Mouse (Mus musculus) E14TG2a.4 (cell line): ENCODE measurements around the gene Slc39a3.
A peak's percentile ranks its signal among the peaks of the same experiment; 100 is the strongest.

Source experiments
- CTCF ChIP-seq: conservative IDR thresholded peaks from 2 replicates; pipeline ENCODE4 v1.5.1; 2014; ENCODE audit warnings: low read length
- POU5F1 ChIP-seq: IDR thresholded peaks from 2 replicates; pipeline ENCODE4 v1.6.1; 2014; ENCODE audit warnings: low read length, borderline replicate concordance

DNA sequence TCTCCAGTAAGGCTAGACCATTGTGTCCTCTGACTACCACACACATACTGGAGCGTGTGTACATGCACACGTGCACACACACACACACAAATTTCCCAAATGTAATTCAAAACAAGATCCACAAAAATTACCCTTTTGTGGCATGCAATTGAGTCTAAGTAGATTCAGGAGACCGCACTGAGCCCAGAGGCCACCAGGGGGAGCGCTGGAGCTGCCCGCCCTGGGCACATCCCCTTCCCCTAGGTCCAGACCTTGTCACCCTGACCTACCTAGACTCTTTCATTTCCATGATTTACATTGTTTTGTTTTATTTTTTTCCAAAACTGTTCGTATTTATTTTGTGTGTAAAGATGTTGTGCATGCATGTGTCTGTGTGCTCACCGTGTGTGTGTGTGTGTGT is 20.6 kb downstream of the Slc39a3 start:
- TF ChIP-seq CTCF (peak; percentile 98), POU5F1 (no peak)
